Mouse (Mus musculus) intestine, embryonic 14.5 days (tissue): Measurements from ENCODE around the gene Afap1l2. TPM values are rescaled to one million over a fixed set of nuclear protein-coding genes. Genes with fewer than 3 reads are reported as not detected.

Experiments used
- polyA plus RNA-seq: library from polyadenylated mRNA; unstranded; fragments of >200 nt; fragmentation: Nextera tagmentation; extraction: Ambion mirVana; gene quantifications from 2 replicates; pipeline ENCODE4 v1.2.1, GENCODE M21; 2014

Gene Afap1l2
- polyA plus RNA-seq, 1 experiment from 2014 or later: 21.0 TPM

Other genes starting within 250 kb of the Afap1l2 start
- gene Ccdc186, start 186.0 kb downstream of the Afap1l2 start, polyA plus RNA-seq: 17.5 and 20.0 TPM in 2 replicates
- 1.8 and 2.5 TPM in 2 replicates for gene Tdrd1, start 182.0 kb downstream of the Afap1l2 start, polyA plus RNA-seq
- 1.8 and 2.1 TPM in 2 replicates for gene Vwa2, start 134.0 kb downstream of the Afap1l2 start, polyA plus RNA-seq